Mouse (Mus musculus): Measurements from ENCODE around the gene Trnp1. TPM values are rescaled to one million over a fixed set of nuclear protein-coding genes. Genes with fewer than 3 reads are reported as not detected.

Trnp1 gene
- total and polyA plus RNA-seq, 3 experiments: 1.6 TPM; not detected in 1

- no peak overlapping the region for H3K4me3 ChIP-seq (ENCODE audit: control insufficient read depth in 1 of 2, insufficient read depth in 1 of 2, low read depth in 2 of 2, low read length in 2 of 2)
- peaks cover 0 to 5% of the 10 kb centered on the region in 2 experiments; a peak in 2 of 4 replicates for H3K4me1 ChIP-seq (ENCODE audit: control insufficient read depth in 1 of 2, insufficient read depth in 2 of 2, low read length in 2 of 2)
- TF ChIP-seq TCF12 (IDR thresholded peaks at IDR 0.05; ENCODE audit: low read depth, low read length) (no peak), ZKSCAN1 (IDR thresholded peaks at IDR 0.05; ENCODE audit: low read depth, low read length) (no peak), CTCF (IDR thresholded peaks at IDR 0.05 in 2 of 3, conservative IDR thresholded peaks at IDR 0.05 in 1 of 3; ENCODE audit: control insufficient read depth in 1 of 3, insufficient read depth in 1 of 3, low read depth in 2 of 3, low read length in 3 of 3, poor library complexity in 1 of 3, severe bottlenecking in 1 of 3) (peak in 1 of 3 experiments; percentile 4; a peak in 1 of 6 replicates)
- no peaks in the 10 kb centered on the region for H3K9me3 ChIP-seq (replicated peaks; ENCODE audit: insufficient read depth, low read length)
- H3K36me3 ChIP-seq (ENCODE audit: control insufficient read depth in 1 of 2, insufficient read depth in 2 of 2, low read length in 2 of 2): no peaks in the 10 kb centered on the region
- no peak overlapping the region for H3K27ac ChIP-seq (ENCODE audit: control insufficient read depth, low read depth, low read length)
- no peaks in the 10 kb centered on the region for H3K79me2 ChIP-seq (ENCODE audit: control insufficient read depth, insufficient read depth, low read length, poor library complexity)
- no peaks in the 10 kb centered on the region for H3K27me3 ChIP-seq (ENCODE audit: control insufficient read depth in 1 of 2, insufficient read depth in 2 of 2, low read length in 2 of 2)
- H3K9ac ChIP-seq (ENCODE audit: control insufficient read depth, low read depth, low read length, poor library complexity, severe bottlenecking): no peak overlapping the region
- no peak for DNase-seq (ENCODE audit: low read depth, low spot score)
Measured at GRCm38 (mm10) chr4:133460796-133461325, 37.5 kb downstream of the Trnp1 start.

DNA sequence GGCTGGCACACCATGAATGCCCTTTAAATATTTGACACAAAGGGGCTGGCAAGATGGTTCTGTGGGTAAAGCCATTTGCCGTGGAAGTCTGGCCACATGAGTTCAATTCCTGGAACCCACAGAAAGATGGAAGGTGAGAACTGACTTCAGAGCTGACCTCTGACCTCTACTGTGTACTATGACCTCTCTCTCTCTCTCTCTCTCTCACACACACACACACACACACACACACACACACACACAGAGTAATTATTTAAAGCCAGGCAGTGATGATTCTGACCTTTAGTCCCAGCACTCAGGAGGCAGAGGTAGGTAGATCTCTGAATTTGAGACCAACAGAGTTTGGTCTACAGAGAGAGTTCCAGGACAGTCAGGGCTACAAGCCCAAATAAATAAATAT lies 38.3 kb downstream of the Trnp1 start:
- H3K4me1 ChIP-seq (ENCODE audit: control insufficient read depth in 1 of 2, insufficient read depth in 2 of 2, low read length in 2 of 2): peaks cover 0 to 5% of the 10 kb centered on the region in 2 experiments; a peak in 2 of 4 replicates
- H3K27me3 ChIP-seq (ENCODE audit: control insufficient read depth in 1 of 2, insufficient read depth in 2 of 2, low read length in 2 of 2): no peaks in the 10 kb centered on the region
- H3K27ac ChIP-seq (ENCODE audit: control insufficient read depth, low read depth, low read length): no peak overlapping the region
- H3K9ac ChIP-seq (ENCODE audit: control insufficient read depth, low read depth, low read length, poor library complexity, severe bottlenecking): no peak overlapping the region
- no peak for TF ChIP-seq ETS1 (IDR thresholded peaks at IDR 0.05; ENCODE audit: low read depth, low read length)
- TF ChIP-seq POLR2A (IDR thresholded peaks at IDR 0.05; ENCODE audit: control insufficient read depth in 1 of 2, insufficient read depth in 1 of 2, low read depth in 1 of 2, low read length in 2 of 2, poor library complexity in 1 of 2): no peak
- TF ChIP-seq MYB (IDR thresholded peaks at IDR 0.05; ENCODE audit: low read depth, low read length): no peak
- no peak for TF ChIP-seq USF1 (IDR thresholded peaks at IDR 0.05; ENCODE audit: low read depth, low read length)
- no peak for TF ChIP-seq POLR2AphosphoS5 (IDR thresholded peaks at IDR 0.05; ENCODE audit: borderline replicate concordance, low read depth, low read length)
- TF ChIP-seq UBTF (IDR thresholded peaks at IDR 0.05; ENCODE audit: borderline replicate concordance, insufficient read depth, low read depth, low read length): no peak
- no peak for TF ChIP-seq RCOR1 (IDR thresholded peaks at IDR 0.05; ENCODE audit: low read depth, low read length)
- no peak for TF ChIP-seq CHD1 (IDR thresholded peaks at IDR 0.05; ENCODE audit: low read depth, low read length)
- no peak for TF ChIP-seq TAL1 (IDR thresholded peaks at IDR 0.05; ENCODE audit: low read length)
- TF ChIP-seq E2F4 (IDR thresholded peaks at IDR 0.05; ENCODE audit: borderline replicate concordance, low read depth, low read length): no peak
- TF ChIP-seq GATA1 (IDR thresholded peaks at IDR 0.05; ENCODE audit: low read depth, low read length): no peak
- no peak for TF ChIP-seq ZKSCAN1 (IDR thresholded peaks at IDR 0.05; ENCODE audit: low read depth, low read length)
- TF ChIP-seq ZC3H11A (IDR thresholded peaks at IDR 0.05; ENCODE audit: low read depth, low read length): no peak
- no peak for TF ChIP-seq CHD2 (IDR thresholded peaks at IDR 0.05; ENCODE audit: low read length)
- TF ChIP-seq MAX (IDR thresholded peaks at IDR 0.05; ENCODE audit: low read length): no peak
- TF ChIP-seq MEF2A (IDR thresholded peaks at IDR 0.05; ENCODE audit: extremely low read depth, insufficient replicate concordance, low read depth, low read length, poor library complexity, severe bottlenecking): no peak
- TF ChIP-seq MYC (IDR thresholded peaks at IDR 0.05; ENCODE audit: low read depth, low read length): no peak
- TF ChIP-seq JUND (IDR thresholded peaks at IDR 0.05; ENCODE audit: low read depth, low read length): no peak
- no peak for DNase-seq (ENCODE audit: low read depth, low spot score)
- no peaks in the 10 kb centered on the region for H3K79me2 ChIP-seq (ENCODE audit: control insufficient read depth, insufficient read depth, low read length, poor library complexity)
- no peaks in the 10 kb centered on the region for H3K9me3 ChIP-seq (replicated peaks; ENCODE audit: insufficient read depth, low read length)
- H3K36me3 ChIP-seq (ENCODE audit: control insufficient read depth in 1 of 2, insufficient read depth in 2 of 2, low read length in 2 of 2): no peaks in the 10 kb centered on the region
- H3K4me3 ChIP-seq (ENCODE audit: control insufficient read depth in 1 of 2, insufficient read depth in 1 of 2, low read depth in 2 of 2, low read length in 2 of 2): no peak overlapping the region

Measured in MEL (cell line).